Mouse (Mus musculus) lung, postnatal 0 days (tissue): ENCODE results near the gene G6pc.

Experiments
- CTCF ChIP-seq: IDR thresholded peaks from 2 replicates; pipeline ENCODE4 v1.5.1; 2016; ENCODE audit warnings: antibody characterized with exemption, mild to moderate bottlenecking
- EP300 ChIP-seq: IDR thresholded peaks from 2 replicates; pipeline ENCODE4 v1.6.1; 2016; ENCODE audit warnings: antibody characterized with exemption, mild to moderate bottlenecking, control low read depth

DNA sequence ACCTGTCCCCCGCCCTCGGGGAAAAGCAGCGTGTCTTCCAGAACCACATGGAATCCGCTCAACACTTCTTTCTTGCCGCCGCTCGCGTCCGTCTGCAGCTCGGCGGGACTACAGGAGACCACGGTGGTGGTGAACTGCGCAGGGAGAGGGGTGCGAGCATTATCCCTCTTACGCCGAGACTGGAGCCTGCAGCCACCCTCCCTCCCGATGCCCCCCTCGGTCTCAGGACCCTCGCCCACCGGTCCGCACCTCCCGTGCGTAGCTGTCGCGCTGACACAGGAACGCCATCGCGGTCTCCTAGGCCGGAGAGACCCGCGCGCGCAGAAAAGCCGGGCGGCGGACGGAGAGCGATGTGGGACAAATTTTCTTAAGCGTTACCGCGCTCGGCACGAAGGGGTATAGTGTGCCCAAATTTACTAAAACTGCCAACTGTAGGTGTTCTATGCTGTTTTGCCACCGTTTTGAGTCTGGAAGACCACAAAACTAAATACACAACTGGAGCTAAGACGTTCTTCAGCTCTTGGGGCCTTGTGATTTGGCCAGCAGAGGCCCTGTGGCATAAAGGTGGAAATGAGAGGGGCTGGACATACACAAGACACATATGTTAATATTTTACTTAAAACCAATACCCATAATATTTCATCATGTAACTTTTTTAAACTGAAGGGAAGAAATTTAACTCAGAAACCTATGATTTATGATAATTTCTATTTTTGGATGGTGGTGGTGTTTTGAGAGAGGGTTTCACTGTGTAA is 49.9 kb downstream of the G6pc start, which contains the start of gene Aarsd1:
- TF ChIP-seq CTCF, result no peak; the same call in 1 of the 2 replicates
- no peak for TF ChIP-seq EP300
